Mouse (Mus musculus) heart, postnatal 0 days (tissue): ENCODE measurements around the gene Dnah7a.
"Not testable (repeated sequence)": the region's sequence is repeated elsewhere in the genome, so short reads cannot be mapped to it uniquely, and the experiment has no call there.

Experiments used
- CTCF ChIP-seq: IDR thresholded peaks from 2 replicates; pipeline ENCODE4 v1.5.1; 2016; ENCODE audit warnings: antibody characterized with exemption, control low read depth, low read depth
- EP300 ChIP-seq: IDR thresholded peaks from 2 replicates; pipeline ENCODE4 v1.6.1; 2016; ENCODE audit warnings: antibody characterized with exemption, low read depth

GRCm38 (mm10) chr1:53439173-53439572, 267.4 kb downstream of the Dnah7a start:
- not testable (repeated sequence) for TF ChIP-seq CTCF, EP300
